Mouse (Mus musculus) left cerebral cortex, postnatal 10 days (tissue): ENCODE data around the gene Rptn. TPM values are rescaled to one million over a fixed set of nuclear protein-coding genes. Genes with fewer than 3 reads are reported as not detected.
"Not testable (repeated sequence)": the region's sequence is repeated elsewhere in the genome, so short reads cannot be mapped to it uniquely, and the experiment has no call there.

Experiments
- DNase-seq, 2 experiments: peaks; one replicate each; pipeline ENCODE4 v3.0.0; 2021 to 2022; ENCODE audit warnings: low spot score in 2 of 2, mixed read lengths in 1 of 2; ENCODE audit errors: extremely low spot score in 1 of 2
- intact Hi-C: fragments of 180-260 bp; cut with DNase I; formaldehyde crosslinking; loops from one replicate; pipeline ENCODE4 v1.15.1; 2025
- microRNA-seq: library from miRNA; unstranded; fragments of <30 nt; microRNA quantifications from one replicate; pipeline ENCODE4 v1.2.0, GENCODE M21; 2022
- total RNA-seq, 2 experiments: library from RNA; stranded (reverse); gene quantifications; 2 replicates each; pipeline ENCODE4 v1.2.3; 2021

Gene Rptn
- total RNA-seq, 2 experiments from 2014 or later: not detected

DNA sequence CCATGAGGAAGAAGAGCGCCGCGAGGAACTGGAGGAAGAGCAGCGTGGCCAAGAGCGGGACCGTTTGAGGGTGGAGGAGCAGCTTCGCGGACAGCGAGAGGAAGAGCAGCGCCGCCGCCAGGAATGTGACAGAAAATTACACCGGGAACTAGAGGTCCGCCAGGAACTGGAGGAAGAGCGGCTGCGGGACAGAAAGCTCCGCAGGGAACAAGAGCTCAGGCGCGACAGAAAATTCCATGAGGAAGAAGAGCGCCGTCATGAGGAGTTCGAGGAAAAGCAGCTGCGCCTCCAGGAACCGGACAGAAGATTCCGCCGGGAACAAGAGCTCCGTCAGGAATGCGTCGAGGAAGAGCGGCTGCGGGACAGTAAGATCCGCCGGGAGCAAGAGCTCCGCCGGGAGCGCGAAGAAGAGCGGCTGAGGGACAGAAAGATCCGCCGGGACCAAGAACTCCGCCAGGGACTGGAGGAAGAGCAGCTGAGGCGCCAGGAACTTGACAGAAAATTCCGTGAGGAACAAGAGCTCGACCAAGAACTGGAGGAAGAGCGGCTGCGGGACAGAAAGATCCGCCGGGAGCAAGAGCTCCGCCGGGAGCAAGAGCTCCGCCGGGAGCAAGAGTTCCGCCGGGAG lies 52.7 kb downstream of the Rptn start:
- DNase-seq: peak in 1 of 2 experiments; percentile 44
- intact Hi-C loops: no loop called here

DNA sequence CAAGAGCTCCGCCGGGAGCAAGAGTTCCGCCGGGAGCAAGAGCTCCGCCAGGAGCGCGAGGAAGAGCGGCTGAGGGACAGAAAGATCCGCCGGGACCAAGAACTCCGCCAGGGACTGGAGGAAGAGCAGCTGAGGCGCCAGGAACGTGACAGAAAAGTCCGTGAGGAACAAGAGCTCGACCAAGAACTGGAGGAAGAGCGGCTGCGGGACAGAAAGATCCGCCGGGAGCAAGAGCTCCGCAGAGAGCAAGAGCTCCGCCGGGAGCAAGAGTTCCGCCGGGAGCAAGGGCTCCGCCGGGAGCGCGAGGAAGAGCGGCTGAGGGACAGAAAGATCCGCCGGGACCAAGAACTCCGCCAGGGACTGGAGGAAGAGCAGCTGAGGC lies 53.2 kb downstream of the Rptn start:
- DNase-seq: not testable (repeated sequence)

DNA sequence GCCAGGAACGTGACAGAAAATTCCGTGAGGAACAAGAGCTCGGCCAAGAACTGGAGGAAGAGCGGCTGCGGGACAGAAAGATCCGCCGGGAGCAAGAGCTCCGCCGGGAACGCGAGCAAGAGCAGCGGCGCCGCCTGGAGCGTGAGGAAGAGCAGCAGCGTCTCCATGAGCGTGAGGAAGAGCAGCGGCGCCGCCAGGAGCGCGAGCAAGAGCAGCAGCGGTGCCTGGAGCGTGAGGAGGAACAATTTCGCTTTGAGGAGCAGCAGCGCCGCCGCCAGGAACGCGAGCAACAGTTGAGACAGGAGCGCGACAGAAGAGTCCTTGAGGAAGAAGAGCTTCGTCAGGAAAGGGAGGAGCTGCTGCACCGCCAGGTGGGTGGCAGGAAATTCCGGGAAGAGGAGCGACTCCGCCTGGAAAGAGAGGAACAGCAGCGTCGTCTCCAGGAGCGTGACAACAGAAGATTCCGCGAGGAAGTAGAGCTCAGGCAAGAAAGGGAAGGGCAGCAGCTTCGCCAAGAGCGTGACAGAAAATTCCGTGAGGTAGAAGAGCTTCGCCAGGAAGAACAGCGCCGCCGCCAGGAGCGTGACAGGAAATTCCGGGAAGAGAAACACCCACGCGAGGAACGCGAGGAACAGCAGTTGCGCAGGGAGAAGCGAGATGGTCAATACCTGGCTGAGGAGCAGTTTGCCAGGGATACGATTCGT lies 53.8 kb downstream of the Rptn start:
- intact Hi-C loops: no loop called here

More for the DNA sequence above, 53.2 kb downstream of the Rptn start:
- intact Hi-C loops: not testable (repeated sequence)

More for the DNA sequence above, 53.8 kb downstream of the Rptn start:
- DNase-seq: peak; percentile 44 to 58

Small RNAs within 50 kb of the gene (microRNA-seq; reads per million reads assigned to microRNA genes)
- gene Gm22752 (not detected), gene Gm44353 (not detected)

Other genes with a start within 250 kb of the Rptn start
- gene Crnn, start 248.9 kb upstream of the Rptn start, total RNA-seq: not detected
- gene Flg2, start 196.4 kb upstream of the Rptn start, total RNA-seq: not detected
- not detected for gene Flg, start 120.2 kb upstream of the Rptn start, total RNA-seq
- not detected for gene Hrnr, start 74.0 kb upstream of the Rptn start, total RNA-seq
- gene Tchh, start 48.6 kb downstream of the Rptn start, total RNA-seq: 1 to 10 TPM; 1.0 to 1.1 TPM
- not detected for gene Tchhl1, start 75.1 kb downstream of the Rptn start, total RNA-seq
- 10 to 100 TPM; 23.7 to 24.1 TPM for gene S100a11, start 126.8 kb downstream of the Rptn start, total RNA-seq
- gene S100a10, start 161.4 kb downstream of the Rptn start, total RNA-seq: 10 to 100 TPM; 61.8 to 82.0 TPM